Mouse (Mus musculus): ENCODE measurements around the gene Mki67. TPM values are rescaled to one million over a fixed set of nuclear protein-coding genes. Genes with fewer than 3 reads are reported as not detected.
A peak's percentile ranks its signal among the peaks of the same experiment; 100 is the strongest.

Mki67 gene
- polyA plus RNA-seq, 1 experiment = 19.1 TPM

- Histone ChIP-seq H3K27ac (ENCODE audit: control insufficient read depth, insufficient read depth, low read length) (no peak overlapping the region), H3K27me3 (ENCODE audit: control insufficient read depth, insufficient read depth, low read length) (no peaks in the 10 kb centered on the region), H3K4me1 (replicated peaks; ENCODE audit: control insufficient read depth, insufficient read depth, low read length) (no peaks in the 10 kb centered on the region), H3K36me3 (ENCODE audit: control insufficient read depth, insufficient read depth, low read length) (peaks cover 32% of the 10 kb centered on the region), H3K4me3 (ENCODE audit: control insufficient read depth, insufficient read depth, low read length) (no peak overlapping the region)
- no peak for TF ChIP-seq POLR2A (IDR thresholded peaks at IDR 0.05; ENCODE audit: control insufficient read depth, extremely low read depth, insufficient read depth, low read length, poor library complexity)
- TF ChIP-seq CTCF (IDR thresholded peaks at IDR 0.05; ENCODE audit: borderline replicate concordance, control insufficient read depth, extremely low read depth, insufficient read depth, low read length, poor library complexity) = peak; percentile 37; the same call in 1 of the 2 replicates
- 91% methylated on average over 5 of the region's 5 CpGs for WGBS
- DNase-seq = peak; percentile 69
Observed at GRCm38 (mm10) chr7:135680334-135680733, 35.8 kb downstream of the Mki67 start.

GRCm38 (mm10) chr7:135676722-135677121, 39.4 kb downstream of the Mki67 start:
- H3K4me3 ChIP-seq (ENCODE audit: control insufficient read depth, insufficient read depth, low read length) = no peak overlapping the region
- DNase-seq = no peak
- H3K36me3 ChIP-seq (ENCODE audit: control insufficient read depth, insufficient read depth, low read length) = peaks cover 35% of the 10 kb centered on the region
- H3K27me3 ChIP-seq (ENCODE audit: control insufficient read depth, insufficient read depth, low read length) = no peaks in the 10 kb centered on the region
- no peak for TF ChIP-seq CTCF (IDR thresholded peaks at IDR 0.05; ENCODE audit: borderline replicate concordance, control insufficient read depth, extremely low read depth, insufficient read depth, low read length, poor library complexity)
- no peak for TF ChIP-seq POLR2A (IDR thresholded peaks at IDR 0.05; ENCODE audit: control insufficient read depth, extremely low read depth, insufficient read depth, low read length, poor library complexity)
- H3K27ac ChIP-seq (ENCODE audit: control insufficient read depth, insufficient read depth, low read length) = no peak overlapping the region
- WGBS = 97% methylated on average over 8 of the region's 8 CpGs
- H3K4me1 ChIP-seq (replicated peaks; ENCODE audit: control insufficient read depth, insufficient read depth, low read length) = no peaks in the 10 kb centered on the region

- 74% methylated on average over 3 of the region's 3 CpGs for WGBS
- TF ChIP-seq CTCF (IDR thresholded peaks at IDR 0.05; ENCODE audit: borderline replicate concordance, control insufficient read depth, extremely low read depth, insufficient read depth, low read length, poor library complexity) (no peak), POLR2A (IDR thresholded peaks at IDR 0.05; ENCODE audit: control insufficient read depth, extremely low read depth, insufficient read depth, low read length, poor library complexity) (no peak)
Observed at GRCm38 (mm10) chr7:135673576-135673975, 42.6 kb downstream of the Mki67 start.

GRCm38 (mm10) chr7:135668852-135669739, 47.1 kb downstream of the Mki67 start:
- H3K36me3 ChIP-seq (ENCODE audit: control insufficient read depth, insufficient read depth, low read length) = peaks cover 31% of the 10 kb centered on the region
- H3K4me1 ChIP-seq (replicated peaks; ENCODE audit: control insufficient read depth, insufficient read depth, low read length) = peaks cover 14% of the 10 kb centered on the region
- H3K27me3 ChIP-seq (ENCODE audit: control insufficient read depth, insufficient read depth, low read length) = no peaks in the 10 kb centered on the region
- no peak overlapping the region for H3K4me3 ChIP-seq (ENCODE audit: control insufficient read depth, insufficient read depth, low read length)
- no peak overlapping the region for H3K27ac ChIP-seq (ENCODE audit: control insufficient read depth, insufficient read depth, low read length)
- peak; percentile 63 for DNase-seq
- TF ChIP-seq CTCF (IDR thresholded peaks at IDR 0.05; ENCODE audit: borderline replicate concordance, control insufficient read depth, extremely low read depth, insufficient read depth, low read length, poor library complexity) = peak; percentile 63; the same call in 1 of the 2 replicates
- no peak for TF ChIP-seq POLR2A (IDR thresholded peaks at IDR 0.05; ENCODE audit: control insufficient read depth, extremely low read depth, insufficient read depth, low read length, poor library complexity)
- WGBS = 45% methylated on average over 16 of the region's 16 CpGs

More at GRCm38 (mm10) chr7:135673576-135673975, 42.6 kb downstream of the Mki67 start:
- Histone ChIP-seq H3K27ac (ENCODE audit: control insufficient read depth, insufficient read depth, low read length) (no peak overlapping the region), H3K4me1 (replicated peaks; ENCODE audit: control insufficient read depth, insufficient read depth, low read length) (peaks cover 7% of the 10 kb centered on the region), H3K27me3 (ENCODE audit: control insufficient read depth, insufficient read depth, low read length) (no peaks in the 10 kb centered on the region), H3K4me3 (ENCODE audit: control insufficient read depth, insufficient read depth, low read length) (no peak overlapping the region), H3K36me3 (ENCODE audit: control insufficient read depth, insufficient read depth, low read length) (peaks cover 36% of the 10 kb centered on the region)
- no peak for DNase-seq

- H3K36me3 ChIP-seq (ENCODE audit: control insufficient read depth, insufficient read depth, low read length) = peaks cover 44% of the 10 kb centered on the region
Observed at GRCm38 (mm10) chr7:135666314-135666713, 49.8 kb downstream of the Mki67 start.

GRCm38 (mm10) chr7:135664211-135664610, 52.0 kb downstream of the Mki67 start:
- Histone ChIP-seq H3K27ac (ENCODE audit: control insufficient read depth, insufficient read depth, low read length) (no peak overlapping the region), H3K4me3 (ENCODE audit: control insufficient read depth, insufficient read depth, low read length) (no peak overlapping the region), H3K4me1 (replicated peaks; ENCODE audit: control insufficient read depth, insufficient read depth, low read length) (peaks cover 20% of the 10 kb centered on the region), H3K36me3 (ENCODE audit: control insufficient read depth, insufficient read depth, low read length) (peaks cover 46% of the 10 kb centered on the region), H3K27me3 (ENCODE audit: control insufficient read depth, insufficient read depth, low read length) (no peaks in the 10 kb centered on the region)
- DNase-seq = no peak
- WGBS = 95% methylated on average over 7 of the region's 7 CpGs
- TF ChIP-seq CTCF (IDR thresholded peaks at IDR 0.05; ENCODE audit: borderline replicate concordance, control insufficient read depth, extremely low read depth, insufficient read depth, low read length, poor library complexity) = no peak
- no peak for TF ChIP-seq POLR2A (IDR thresholded peaks at IDR 0.05; ENCODE audit: control insufficient read depth, extremely low read depth, insufficient read depth, low read length, poor library complexity)

More at GRCm38 (mm10) chr7:135666314-135666713, 49.8 kb downstream of the Mki67 start:
- Histone ChIP-seq H3K27ac (ENCODE audit: control insufficient read depth, insufficient read depth, low read length) (no peak overlapping the region), H3K27me3 (ENCODE audit: control insufficient read depth, insufficient read depth, low read length) (no peaks in the 10 kb centered on the region), H3K4me3 (ENCODE audit: control insufficient read depth, insufficient read depth, low read length) (no peak overlapping the region), H3K4me1 (replicated peaks; ENCODE audit: control insufficient read depth, insufficient read depth, low read length) (peaks cover 14% of the 10 kb centered on the region)
- DNase-seq = no peak
- TF ChIP-seq CTCF (IDR thresholded peaks at IDR 0.05; ENCODE audit: borderline replicate concordance, control insufficient read depth, extremely low read depth, insufficient read depth, low read length, poor library complexity) = no peak
- TF ChIP-seq POLR2A (IDR thresholded peaks at IDR 0.05; ENCODE audit: control insufficient read depth, extremely low read depth, insufficient read depth, low read length, poor library complexity) = no peak
- 91% methylated on average over 2 of the region's 2 CpGs for WGBS
